Mouse (Mus musculus) liver, postnatal 0 days (tissue): ENCODE data around the gene Wnt10b. TPM values are rescaled to one million over a fixed set of nuclear protein-coding genes. Genes with fewer than 3 reads are reported as not detected.

Experiments
- ATAC-seq: fragments of 200-750 bp; cut with Nextera tagmentation; 2 replicates; pipeline ENCODE4 v1.8.0; 2017; ENCODE audit warnings: mild to moderate bottlenecking, moderate library complexity
- DNase-seq: peaks from one replicate; pipeline ENCODE4 v3.0.0-alpha.2; 2016
- H3K27ac ChIP-seq: fragments of 300-500 bp; sonication (generic); 2 replicates; pipeline ENCODE4 v1.5.1; 2014; ENCODE audit warnings: antibody characterized with exemption, moderate library complexity, mild to moderate bottlenecking, low read depth
- H3K27me3 ChIP-seq: fragments of 300-500 bp; sonication (generic); 2 replicates; pipeline ENCODE4 v1.6.1; 2014; ENCODE audit warnings: low read length, control low read depth, mixed read lengths; ENCODE audit not compliant: insufficient read depth
- H3K36me3 ChIP-seq: fragments of 300-500 bp; sonication (generic); replicated peaks from 2 replicates; pipeline ENCODE4 v1.6.1; 2014; ENCODE audit warnings: mild to moderate bottlenecking, control low read depth, low read length, moderate library complexity, mixed read lengths; ENCODE audit not compliant: insufficient read depth
- H3K4me1 ChIP-seq: fragments of 300-500 bp; sonication (generic); 2 replicates; pipeline ENCODE4 v1.6.1; 2014; ENCODE audit warnings: antibody characterized with exemption, mild to moderate bottlenecking, control low read depth; ENCODE audit not compliant: insufficient read depth
- H3K4me2 ChIP-seq: fragments of 300-500 bp; sonication (generic); 2 replicates; pipeline ENCODE4 v1.6.1; 2014; ENCODE audit warnings: low read depth, mild to moderate bottlenecking, low read length, moderate library complexity, mixed read lengths
- H3K4me3 ChIP-seq: fragments of 300-500 bp; sonication (generic); 2 replicates; pipeline ENCODE4 v1.5.1; 2014; ENCODE audit warnings: low read depth, low read length
- H3K9ac ChIP-seq: fragments of 300-500 bp; sonication (generic); replicated peaks from 2 replicates; pipeline ENCODE4 v1.6.1; 2014; ENCODE audit warnings: mild to moderate bottlenecking, moderate library complexity
- H3K9me3 ChIP-seq: fragments of 300-500 bp; sonication (generic); 2 replicates; pipeline ENCODE4 v1.6.1; 2016; ENCODE audit warnings: mild to moderate bottlenecking, control low read depth, low read length, mixed read lengths
- CTCF ChIP-seq: sonication (generic); IDR thresholded peaks from 2 replicates; pipeline ENCODE4 v1.5.1; 2016; ENCODE audit warnings: antibody characterized with exemption, low read depth
- EP300 ChIP-seq: IDR thresholded peaks from 2 replicates; pipeline ENCODE4 v1.6.1; 2016; ENCODE audit warnings: antibody characterized with exemption, low read depth, mild to moderate bottlenecking
- WGBS: fragments of 180-500 bp; shearing (Covaris S2); extraction: QIAGEN DNeasy Blood & Tissue Kit; methylation state at CpG from one replicate; pipeline ENCODE4 v1.1.7; 2014; ENCODE audit not compliant: insufficient replicate concordance; 5-methylcytosine and 5-hydroxymethylcytosine counted together
- polyA plus RNA-seq: library from polyadenylated mRNA; unstranded; fragments of >200 nt; fragmentation: Nextera tagmentation; extraction: Ambion mirVana; gene quantifications from 2 replicates; pipeline ENCODE4 v1.2.1, GENCODE M21; 2015

Wnt10b gene
- polyA plus RNA-seq: 0.04 and 0.08 TPM in 2 replicates

GRCm38 (mm10) chr15:98777762-98778161 lies at the start of gene Wnt10b:
TSS of gene Wnt10b (minus strand) at chr15:98778150.
- Histone ChIP-seq H3K4me1 (peaks cover 20% of the 10 kb centered on the region), H3K4me3 (peak within 1 kb of the TSS; percentile 20), H3K36me3 (no peaks in the 10 kb centered on the region), H3K27me3 (peaks cover 87% of the 10 kb centered on the region), H3K9ac (0 out of 2 replicates have a peak within 1 kb of the TSS, but pooled peaks have one; percentile 30), H3K27ac (no peak within 1 kb of the TSS), H3K9me3 (no peaks in the 10 kb centered on the region), H3K4me2 (peak within 1 kb of the TSS; percentile 50)
- DNase-seq: no peak
- under 1% methylated on average over 33 of the region's 33 CpGs for WGBS
- ATAC-seq: no peak
- TF ChIP-seq EP300 (no peak), CTCF (no peak)

GRCm38 (mm10) chr15:98827611-98828011 lies 49.7 kb upstream of the Wnt10b start:
- Histone ChIP-seq H3K9ac (no peak overlapping the region; the same call in none of the 2 replicates), H3K27me3 (no peaks in the 10 kb centered on the region), H3K9me3 (no peaks in the 10 kb centered on the region), H3K4me3 (no peak overlapping the region), H3K4me1 (peaks cover 36% of the 10 kb centered on the region), H3K27ac (peak overlapping the region; percentile 46), H3K4me2 (peak overlapping the region; percentile 54), H3K36me3 (peaks cover 41% of the 10 kb centered on the region)
- 57% methylated on average over 7 of the region's 7 CpGs for WGBS
- DNase-seq (no peak), ATAC-seq (peak; percentile 11; the same call in 1 of the 2 replicates)
- TF ChIP-seq EP300 (peak; percentile 95), CTCF (no peak)

DNA sequence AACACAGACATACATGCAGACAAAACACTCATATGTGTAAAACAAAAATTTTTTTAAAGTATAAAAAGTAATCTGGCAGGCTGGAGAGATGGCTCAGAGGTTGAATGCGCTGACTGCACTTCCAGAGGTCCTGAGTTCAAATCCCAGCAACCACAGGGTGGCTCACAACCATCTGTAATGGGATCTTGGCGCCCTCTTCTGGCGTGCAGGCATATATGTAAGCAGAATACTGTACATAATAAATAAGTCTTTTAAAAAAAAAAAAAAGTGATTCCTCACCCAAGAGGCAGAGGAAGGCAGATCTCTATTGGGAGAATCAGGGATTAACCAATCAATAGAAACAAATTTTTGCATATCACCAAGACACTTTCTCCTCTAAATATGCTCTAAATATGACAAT lies 45.5 kb upstream of the Wnt10b start:
- Histone ChIP-seq H3K4me3 (no peak overlapping the region), H3K27me3 (no peaks in the 10 kb centered on the region), H3K27ac (no peak overlapping the region), H3K4me1 (peaks cover 18% of the 10 kb centered on the region), H3K36me3 (peaks cover 66% of the 10 kb centered on the region), H3K9ac (no peak overlapping the region), H3K4me2 (no peak overlapping the region), H3K9me3 (no peaks in the 10 kb centered on the region)
- WGBS: 80% methylated on average over 3 of the region's 3 CpGs
- DNase-seq: peak; percentile 29
- no peak for ATAC-seq
- TF ChIP-seq CTCF (peak; percentile 46), EP300 (no peak)

GRCm38 (mm10) chr15:98822147-98822546 lies 44.2 kb upstream of the Wnt10b start:
- TF ChIP-seq CTCF (no peak), EP300 (no peak)
- DNase-seq (no peak), ATAC-seq (no peak)
- Histone ChIP-seq H3K4me3 (no peak overlapping the region), H3K27me3 (no peaks in the 10 kb centered on the region), H3K4me1 (peaks cover 6% of the 10 kb centered on the region; the same call in 1 of the 2 replicates), H3K9ac (no peak overlapping the region), H3K36me3 (peaks cover 61% of the 10 kb centered on the region), H3K9me3 (no peaks in the 10 kb centered on the region), H3K4me2 (no peak overlapping the region), H3K27ac (no peak overlapping the region)
- WGBS: 85% methylated on average over 5 of the region's 5 CpGs

DNA sequence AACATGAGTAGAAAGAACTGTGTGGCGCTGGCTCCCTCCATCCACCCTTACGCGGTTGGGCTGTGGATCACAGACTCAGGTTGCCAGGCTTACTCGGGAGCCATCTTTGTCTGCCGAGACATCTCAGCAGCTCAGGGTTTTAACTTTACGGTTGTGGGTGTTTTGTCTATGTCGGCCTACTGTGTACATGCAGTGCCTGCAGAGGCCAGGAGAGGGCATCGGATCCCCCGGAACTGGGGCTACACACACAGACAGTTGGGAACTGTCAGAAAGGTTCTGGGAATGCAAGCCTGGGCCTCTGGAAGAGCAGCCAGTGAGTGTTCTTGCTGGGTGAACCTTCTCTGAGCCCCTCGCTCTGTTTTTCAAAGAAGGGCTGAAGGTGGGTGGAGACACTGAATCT lies 43.5 kb upstream of the Wnt10b start:
- peaks cover under 1% of the 10 kb centered on the region; the same call in 1 of the 2 replicates for H3K4me1 ChIP-seq
- no peak overlapping the region for H3K9ac ChIP-seq
- H3K4me3 ChIP-seq: no peak overlapping the region
- H3K27me3 ChIP-seq: no peaks in the 10 kb centered on the region
- H3K9me3 ChIP-seq: no peaks in the 10 kb centered on the region
- WGBS: 69% methylated on average over 10 of the region's 10 CpGs
- TF ChIP-seq EP300 (no peak), CTCF (peak; percentile 75)
- DNase-seq: peak; percentile 58
- ATAC-seq: peak; percentile 43; the same call in 1 of the 2 replicates
- H3K4me2 ChIP-seq: no peak overlapping the region
- H3K27ac ChIP-seq: no peak overlapping the region
- H3K36me3 ChIP-seq: peaks cover 66% of the 10 kb centered on the region

DNA sequence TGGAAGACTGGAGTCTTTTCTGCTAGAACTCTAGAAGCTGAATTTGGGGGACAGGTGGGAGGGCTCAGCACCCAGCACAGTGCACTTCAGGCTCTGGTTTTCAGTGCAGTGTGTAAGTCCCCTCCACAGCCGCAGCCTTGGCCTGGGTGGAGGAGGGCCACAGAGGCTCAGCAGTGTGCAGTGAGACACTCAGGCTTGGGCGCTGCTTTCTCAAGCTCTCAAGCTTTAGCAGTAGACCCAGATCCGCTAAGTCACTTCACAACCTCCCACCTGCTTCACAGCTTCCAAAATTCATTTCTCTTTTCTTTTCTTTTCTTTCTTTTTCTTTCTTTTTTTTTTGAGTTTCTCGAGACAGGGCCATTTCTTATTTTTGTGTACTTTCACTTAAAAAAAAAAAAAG lies 43.0 kb upstream of the Wnt10b start:
- no peak overlapping the region for H3K27ac ChIP-seq
- DNase-seq (no peak), ATAC-seq (no peak)
- 90% methylated on average over 4 of the region's 4 CpGs for WGBS
- H3K4me2 ChIP-seq: no peak overlapping the region
- H3K27me3 ChIP-seq: no peaks in the 10 kb centered on the region
- H3K4me3 ChIP-seq: no peak overlapping the region
- H3K36me3 ChIP-seq: peaks cover 67% of the 10 kb centered on the region
- no peaks in the 10 kb centered on the region for H3K4me1 ChIP-seq
- no peaks in the 10 kb centered on the region for H3K9me3 ChIP-seq
- H3K9ac ChIP-seq: no peak overlapping the region
- TF ChIP-seq EP300: no peak
- no peak for TF ChIP-seq CTCF

DNA sequence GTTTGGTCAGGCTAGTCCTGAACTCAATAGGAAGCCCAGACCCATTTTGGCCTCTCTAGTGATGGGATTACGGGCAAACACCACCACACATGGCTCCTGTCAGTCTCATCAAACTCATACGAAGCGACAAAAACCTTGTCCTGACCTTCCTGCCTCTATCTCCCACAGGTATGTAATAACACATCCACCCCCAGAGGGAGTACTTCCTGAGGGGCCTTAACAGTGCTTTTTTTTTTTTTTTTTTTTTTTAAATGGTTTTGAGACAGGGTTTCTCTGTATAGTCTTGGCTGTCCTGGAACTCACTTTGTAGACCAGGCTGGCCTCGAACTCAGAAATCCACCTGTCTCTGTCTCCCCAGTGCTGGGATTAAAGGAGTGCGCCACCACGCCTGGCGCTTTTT lies 40.2 kb upstream of the Wnt10b start:
- H3K27me3 ChIP-seq: no peaks in the 10 kb centered on the region
- DNase-seq: no peak
- TF ChIP-seq CTCF: no peak
- TF ChIP-seq EP300: no peak
- H3K36me3 ChIP-seq: peaks cover 66% of the 10 kb centered on the region
- no peak overlapping the region for H3K4me3 ChIP-seq
- no peaks in the 10 kb centered on the region for H3K9me3 ChIP-seq
- WGBS: 88% methylated on average over 7 of the region's 7 CpGs
- H3K4me2 ChIP-seq: no peak overlapping the region
- H3K9ac ChIP-seq: no peak overlapping the region
- H3K4me1 ChIP-seq: no peaks in the 10 kb centered on the region
- no peak overlapping the region for H3K27ac ChIP-seq
- no peak for ATAC-seq
